Mouse (Mus musculus) hindbrain, embryonic 11.5 days (tissue): ENCODE data around the gene Hsd3b7. TPM values are rescaled to one million over a fixed set of nuclear protein-coding genes. Genes with fewer than 3 reads are reported as not detected.

Experiments used
- ATAC-seq: fragments of 200-750 bp; cut with Nextera tagmentation; 2 replicates; pipeline ENCODE4 v1.8.0; 2017; ENCODE audit warnings: mild to moderate bottlenecking, moderate TSS enrichment, moderate library complexity; ENCODE audit not compliant: low FRiP score
- DNase-seq: peaks from one replicate; pipeline ENCODE4 v3.0.0-alpha.2; 2015; ENCODE audit warnings: low spot score
- H3K27ac ChIP-seq: fragments of 300-500 bp; sonication (generic); 2 replicates; pipeline ENCODE4 v1.5.1; 2014; ENCODE audit warnings: mild to moderate bottlenecking, low read depth, low read length
- H3K27me3 ChIP-seq: fragments of 300-500 bp; sonication (generic); 2 replicates; pipeline ENCODE4 v1.6.1; 2014; ENCODE audit warnings: mild to moderate bottlenecking, low read length, moderate library complexity, mixed read lengths; ENCODE audit not compliant: control insufficient read depth, insufficient read depth
- H3K36me3 ChIP-seq: fragments of 300-500 bp; sonication (generic); 2 replicates; pipeline ENCODE4 v1.6.1; 2014; ENCODE audit warnings: mild to moderate bottlenecking, low read length, moderate library complexity, mixed read lengths; ENCODE audit not compliant: control insufficient read depth, insufficient read depth
- H3K4me1 ChIP-seq: fragments of 300-500 bp; sonication (generic); replicated peaks from 2 replicates; pipeline ENCODE4 v1.6.1; 2014; ENCODE audit warnings: low read length, mixed read lengths; ENCODE audit not compliant: control insufficient read depth, insufficient read depth
- H3K4me2 ChIP-seq: fragments of 300-500 bp; sonication (generic); replicated peaks from 2 replicates; pipeline ENCODE4 v1.6.1; 2014; ENCODE audit warnings: mild to moderate bottlenecking, low read depth, low read length
- H3K4me3 ChIP-seq: fragments of 300-500 bp; sonication (generic); 2 replicates; pipeline ENCODE4 v1.5.1; 2014; ENCODE audit warnings: low read depth, low read length
- H3K9ac ChIP-seq: fragments of 300-500 bp; sonication (generic); 2 replicates; pipeline ENCODE4 v1.6.1; 2014; ENCODE audit warnings: low read depth, low read length
- H3K9me3 ChIP-seq: fragments of 300-500 bp; sonication (generic); 2 replicates; pipeline ENCODE4 v1.6.1; 2016; ENCODE audit warnings: low read length; ENCODE audit not compliant: control insufficient read depth
- WGBS: fragments of 180-500 bp; shearing (Covaris S2); extraction: QIAGEN DNeasy Blood & Tissue Kit; methylation state at CpG from one replicate; pipeline ENCODE4 v1.1.7; 2014; 5-methylcytosine and 5-hydroxymethylcytosine counted together
- polyA plus RNA-seq: library from polyadenylated mRNA; unstranded; fragments of >200 nt; fragmentation: Nextera tagmentation; extraction: Ambion mirVana; gene quantifications from 2 replicates; pipeline ENCODE4 v1.2.1, GENCODE M21; 2014

Hsd3b7 gene
- polyA plus RNA-seq, 1 experiment from 2014 or later: 7.6 TPM

- no peak overlapping the region for H3K4me3 ChIP-seq
- no peak overlapping the region for H3K4me2 ChIP-seq
- ATAC-seq (no peak), DNase-seq (no peak)
- no peaks in the 10 kb centered on the region for H3K27me3 ChIP-seq
- H3K9me3 ChIP-seq: no peaks in the 10 kb centered on the region
- H3K27ac ChIP-seq: no peak overlapping the region
- H3K4me1 ChIP-seq: no peaks in the 10 kb centered on the region
- H3K9ac ChIP-seq: no peak overlapping the region
- no peaks in the 10 kb centered on the region for H3K36me3 ChIP-seq
- WGBS: 73% methylated on average over 5 of the region's 5 CpGs
These were observed 8.4 kb downstream of the Hsd3b7 start for GRCm38 (mm10) chr7:127808821-127809220.

- Histone ChIP-seq H3K4me1 (no peaks in the 10 kb centered on the region), H3K4me2 (no peak overlapping the region), H3K4me3 (no peak overlapping the region), H3K36me3 (no peaks in the 10 kb centered on the region), H3K27ac (no peak overlapping the region), H3K9ac (no peak overlapping the region), H3K9me3 (no peaks in the 10 kb centered on the region), H3K27me3 (no peaks in the 10 kb centered on the region)
- 93% methylated on average over 1 of the region's 1 CpGs for WGBS
- no peak for DNase-seq
- ATAC-seq: no peak
These were observed 9.4 kb downstream of the Hsd3b7 start for GRCm38 (mm10) chr7:127809846-127810245.

GRCm38 (mm10) chr7:127810650-127811049 is 10.2 kb downstream of the Hsd3b7 start:
- DNase-seq: no peak
- no peaks in the 10 kb centered on the region for H3K36me3 ChIP-seq
- no peaks in the 10 kb centered on the region for H3K27me3 ChIP-seq
- no peaks in the 10 kb centered on the region for H3K9me3 ChIP-seq
- no peak overlapping the region for H3K4me2 ChIP-seq
- no peaks in the 10 kb centered on the region for H3K4me1 ChIP-seq
- ATAC-seq: no peak
- 71% methylated on average over 10 of the region's 10 CpGs for WGBS
- no peak overlapping the region for H3K4me3 ChIP-seq
- H3K9ac ChIP-seq: no peak overlapping the region
- H3K27ac ChIP-seq: no peak overlapping the region

- DNase-seq: no peak
- no peaks in the 10 kb centered on the region for H3K27me3 ChIP-seq
- ATAC-seq: no peak
- H3K4me3 ChIP-seq: no peak overlapping the region
- no peak overlapping the region for H3K9ac ChIP-seq
- no peaks in the 10 kb centered on the region for H3K4me1 ChIP-seq
- 91% methylated on average over 4 of the region's 4 CpGs for WGBS
- no peak overlapping the region for H3K27ac ChIP-seq
- no peak overlapping the region for H3K4me2 ChIP-seq
- H3K36me3 ChIP-seq: no peaks in the 10 kb centered on the region
- no peaks in the 10 kb centered on the region for H3K9me3 ChIP-seq
These were observed 10.8 kb downstream of the Hsd3b7 start for GRCm38 (mm10) chr7:127811240-127811639.

- no peak for DNase-seq
- Histone ChIP-seq H3K27ac (no peak overlapping the region), H3K9ac (no peak overlapping the region), H3K4me2 (no peak overlapping the region), H3K9me3 (no peaks in the 10 kb centered on the region), H3K27me3 (no peaks in the 10 kb centered on the region), H3K36me3 (no peaks in the 10 kb centered on the region), H3K4me1 (no peaks in the 10 kb centered on the region), H3K4me3 (no peak overlapping the region)
- no peak for ATAC-seq
- 86% methylated on average over 3 of the region's 3 CpGs for WGBS
These were observed 11.9 kb downstream of the Hsd3b7 start for GRCm38 (mm10) chr7:127812292-127812691.

- Histone ChIP-seq H3K36me3 (no peaks in the 10 kb centered on the region), H3K4me2 (no peak overlapping the region), H3K27ac (no peak overlapping the region), H3K4me3 (no peak overlapping the region), H3K4me1 (no peaks in the 10 kb centered on the region), H3K9me3 (no peaks in the 10 kb centered on the region), H3K9ac (no peak overlapping the region), H3K27me3 (no peaks in the 10 kb centered on the region)
- WGBS: 80% methylated on average over 4 of the region's 4 CpGs
- DNase-seq (no peak), ATAC-seq (no peak)
These were observed 13.4 kb downstream of the Hsd3b7 start for GRCm38 (mm10) chr7:127813821-127814220.

GRCm38 (mm10) chr7:127814241-127814921 is 14.0 kb downstream of the Hsd3b7 start:
- Histone ChIP-seq H3K4me2 (no peak overlapping the region), H3K4me3 (no peak overlapping the region), H3K9ac (no peak overlapping the region), H3K9me3 (no peaks in the 10 kb centered on the region), H3K36me3 (no peaks in the 10 kb centered on the region), H3K27ac (no peak overlapping the region), H3K27me3 (no peaks in the 10 kb centered on the region), H3K4me1 (no peaks in the 10 kb centered on the region)
- DNase-seq (no peak), ATAC-seq (no peak)
- 88% methylated on average over 19 of the region's 19 CpGs for WGBS

- H3K9me3 ChIP-seq: no peaks in the 10 kb centered on the region
- no peaks in the 10 kb centered on the region for H3K36me3 ChIP-seq
- no peak for ATAC-seq
- no peak overlapping the region for H3K9ac ChIP-seq
- DNase-seq: no peak
- WGBS: 94% methylated on average over 15 of the region's 15 CpGs
- H3K27me3 ChIP-seq: no peaks in the 10 kb centered on the region
- no peak overlapping the region for H3K4me2 ChIP-seq
- no peak overlapping the region for H3K27ac ChIP-seq
- H3K4me3 ChIP-seq: no peak overlapping the region
- no peaks in the 10 kb centered on the region for H3K4me1 ChIP-seq
These were observed 14.8 kb downstream of the Hsd3b7 start for GRCm38 (mm10) chr7:127815116-127815665.
